Mouse (Mus musculus) liver, embryonic 13.5 days (tissue): ENCODE results near the gene Irf9. TPM values are rescaled to one million over a fixed set of nuclear protein-coding genes. Genes with fewer than 3 reads are reported as not detected.

Experiments
- ATAC-seq: fragments of 200-750 bp; cut with Nextera tagmentation; 2 replicates; pipeline ENCODE4 v1.8.0; 2017; ENCODE audit warnings: low read depth, mild to moderate bottlenecking, moderate number of reproducible peaks, moderate library complexity
- DNase-seq: peaks from one replicate; pipeline ENCODE4 v3.0.0; 2022
- H3K27ac ChIP-seq: fragments of 300-500 bp; sonication (generic); 2 replicates; pipeline ENCODE4 v1.5.1; 2015; ENCODE audit warnings: moderate library complexity, mild to moderate bottlenecking, inconsistent platforms
- H3K27me3 ChIP-seq: fragments of 300-500 bp; sonication (generic); 2 replicates; pipeline ENCODE4 v1.6.1; 2015; ENCODE audit warnings: mild to moderate bottlenecking, inconsistent platforms
- H3K36me3 ChIP-seq: fragments of 300-500 bp; sonication (generic); 2 replicates; pipeline ENCODE4 v1.6.1; 2015; ENCODE audit warnings: mild to moderate bottlenecking, inconsistent platforms
- H3K4me1 ChIP-seq: fragments of 300-500 bp; sonication (generic); replicated peaks from 2 replicates; pipeline ENCODE4 v1.6.1; 2015; ENCODE audit warnings: inconsistent platforms
- H3K4me2 ChIP-seq: fragments of 300-500 bp; sonication (generic); 2 replicates; pipeline ENCODE4 v1.6.1; 2015; ENCODE audit warnings: inconsistent platforms, mild to moderate bottlenecking, moderate library complexity
- H3K4me3 ChIP-seq: fragments of 300-500 bp; sonication (generic); replicated peaks from 2 replicates; pipeline ENCODE4 v1.5.1; 2015; ENCODE audit warnings: mild to moderate bottlenecking, inconsistent platforms
- H3K9ac ChIP-seq: fragments of 300-500 bp; sonication (generic); 2 replicates; pipeline ENCODE4 v1.6.1; 2015; ENCODE audit warnings: mild to moderate bottlenecking, inconsistent platforms
- H3K9me3 ChIP-seq: fragments of 300-500 bp; sonication (generic); replicated peaks from 2 replicates; pipeline ENCODE4 v1.6.1; 2016; ENCODE audit warnings: inconsistent platforms
- WGBS: fragments of 180-500 bp; shearing (Covaris S2); methylation state at CpG from one replicate; pipeline ENCODE4 v1.1.7; 2015; ENCODE audit not compliant: insufficient replicate concordance; 5-methylcytosine and 5-hydroxymethylcytosine counted together
- polyA plus RNA-seq: library from polyadenylated mRNA; unstranded; fragments of >200 nt; fragmentation: Nextera tagmentation; extraction: Ambion mirVana; gene quantifications from 2 replicates; pipeline ENCODE4 v1.2.1, GENCODE M21; 2015

Gene Irf9
- polyA plus RNA-seq, 1 experiment from 2014 or later: 14.8 TPM

- Histone ChIP-seq H3K9ac (peak within 1 kb of the TSS; percentile 97), H3K9me3 (no peaks in the 10 kb centered on the region), H3K4me2 (peak within 1 kb of the TSS; percentile 88), H3K27ac (peak within 1 kb of the TSS; percentile 90), H3K27me3 (no peaks in the 10 kb centered on the region), H3K4me1 (peaks cover 53% of the 10 kb centered on the region), H3K4me3 (peak within 1 kb of the TSS; percentile 86), H3K36me3 (peaks cover 44% of the 10 kb centered on the region)
- under 1% methylated on average over 89 of the region's 89 CpGs for WGBS
- DNase-seq: peak; percentile 83
- ATAC-seq: peak; percentile 87
Measured at GRCm38 (mm10) chr14:55643060-55643907, 39.9 kb downstream of the Irf9 start, which contains the start of gene Tm9sf1. TSS of gene Tm9sf1 (minus strand) at chr14:55643806.

- peaks cover 53% of the 10 kb centered on the region for H3K4me1 ChIP-seq
- peaks cover 33% of the 10 kb centered on the region for H3K36me3 ChIP-seq
- no peaks in the 10 kb centered on the region for H3K9me3 ChIP-seq
- H3K4me2 ChIP-seq: peak overlapping the region; percentile 88
- no peak for DNase-seq
- H3K4me3 ChIP-seq: peak overlapping the region; percentile 86
- H3K27me3 ChIP-seq: no peaks in the 10 kb centered on the region
- no peak for ATAC-seq
- H3K27ac ChIP-seq: peak overlapping the region; percentile 90
- WGBS: 23% methylated on average over 17 of the region's 17 CpGs
- peak overlapping the region; percentile 97 for H3K9ac ChIP-seq
Measured at GRCm38 (mm10) chr14:55644261-55644888, 41.0 kb downstream of the Irf9 start.

GRCm38 (mm10) chr14:55649884-55650283 lies 46.5 kb downstream of the Irf9 start, which contains the start of gene Tssk4:
TSS of gene Tssk4 (plus strand) at chr14:55650184.
- H3K27me3 ChIP-seq: no peaks in the 10 kb centered on the region
- no peak within 1 kb of the TSS for H3K4me3 ChIP-seq
- H3K9me3 ChIP-seq: no peaks in the 10 kb centered on the region
- no peak within 1 kb of the TSS for H3K27ac ChIP-seq
- no peak for DNase-seq
- peaks cover 8% of the 10 kb centered on the region for H3K36me3 ChIP-seq
- no peak within 1 kb of the TSS for H3K9ac ChIP-seq
- no peak within 1 kb of the TSS for H3K4me2 ChIP-seq
- WGBS: 87% methylated on average over 2 of the region's 2 CpGs
- peaks cover 17% of the 10 kb centered on the region for H3K4me1 ChIP-seq
- ATAC-seq: no peak

- Histone ChIP-seq H3K4me2 (no peak overlapping the region), H3K27me3 (no peaks in the 10 kb centered on the region), H3K9me3 (no peaks in the 10 kb centered on the region), H3K36me3 (peaks cover 3% of the 10 kb centered on the region), H3K27ac (no peak overlapping the region), H3K4me1 (peaks cover 3% of the 10 kb centered on the region), H3K9ac (no peak overlapping the region), H3K4me3 (no peak overlapping the region)
- no peak for ATAC-seq
- WGBS: 82% methylated on average over 7 of the region's 7 CpGs
- no peak for DNase-seq
Measured at GRCm38 (mm10) chr14:55651528-55651927, 48.2 kb downstream of the Irf9 start.

- no peak for ATAC-seq
- Histone ChIP-seq H3K9me3 (no peaks in the 10 kb centered on the region), H3K4me1 (peaks cover 20% of the 10 kb centered on the region), H3K36me3 (peaks cover 20% of the 10 kb centered on the region), H3K27me3 (no peaks in the 10 kb centered on the region), H3K27ac (no peak overlapping the region), H3K4me3 (no peak overlapping the region), H3K4me2 (no peak overlapping the region), H3K9ac (no peak overlapping the region)
- WGBS: 72% methylated on average over 3 of the region's 3 CpGs
- DNase-seq: no peak
Measured at GRCm38 (mm10) chr14:55656935-55657334, 53.6 kb downstream of the Irf9 start.

GRCm38 (mm10) chr14:55658011-55658410 lies 54.6 kb downstream of the Irf9 start:
- Histone ChIP-seq H3K4me1 (peaks cover 20% of the 10 kb centered on the region), H3K36me3 (peaks cover 26% of the 10 kb centered on the region), H3K4me3 (no peak overlapping the region), H3K9ac (no peak overlapping the region), H3K9me3 (no peaks in the 10 kb centered on the region), H3K27me3 (no peaks in the 10 kb centered on the region), H3K4me2 (no peak overlapping the region), H3K27ac (no peak overlapping the region)
- DNase-seq (no peak), ATAC-seq (no peak)
- 85% methylated on average over 5 of the region's 5 CpGs for WGBS

Other genes starting within 250 kb of the Irf9 start
- 78.9 and 80.8 TPM in 2 replicates for gene Dhrs4, start 124.8 kb upstream of the Irf9 start, polyA plus RNA-seq
- 0.55 and 0.58 TPM in 2 replicates for gene Carmil3, start 112.9 kb upstream of the Irf9 start, polyA plus RNA-seq
- gene Cpne6, start 93.1 kb upstream of the Irf9 start, polyA plus RNA-seq: 0.09 TPM in 1 of 2 replicates, not detected in the other
- gene Nrl, start 78.6 kb upstream of the Irf9 start, polyA plus RNA-seq: not detected in 2 replicates
- 32.2 and 34.5 TPM in 2 replicates for gene Pck2, start 63.3 kb upstream of the Irf9 start, polyA plus RNA-seq
- gene Dcaf11, start 43.6 kb upstream of the Irf9 start, polyA plus RNA-seq: 48.9 and 59.1 TPM in 2 replicates
- gene A730061H03Rik, start 43.2 kb upstream of the Irf9 start, polyA plus RNA-seq: 1.6 and 1.8 TPM in 2 replicates
- 0.51 and 0.53 TPM in 2 replicates for gene Fitm1, start 28.0 kb upstream of the Irf9 start, polyA plus RNA-seq
- 103 and 111 TPM in 2 replicates for gene Psme1, start 25.4 kb upstream of the Irf9 start, polyA plus RNA-seq
- gene Emc9, start 18.3 kb upstream of the Irf9 start, polyA plus RNA-seq: 31.9 and 35.8 TPM in 2 replicates
- gene Psme2, start 12.5 kb upstream of the Irf9 start, polyA plus RNA-seq: 202 and 224 TPM in 2 replicates
- 9.0 and 12.6 TPM in 2 replicates for gene Rnf31, start 11.9 kb upstream of the Irf9 start, polyA plus RNA-seq
- gene Rec8, start 14.5 kb downstream of the Irf9 start, polyA plus RNA-seq: 1.6 and 1.7 TPM in 2 replicates
- 35.2 and 36.5 TPM in 2 replicates for gene Ipo4, start 32.4 kb downstream of the Irf9 start, polyA plus RNA-seq
- gene Gm49378, start 34.3 kb downstream of the Irf9 start, polyA plus RNA-seq: 1.4 and 1.7 TPM in 2 replicates
- 53.3 and 59.4 TPM in 2 replicates for gene Tm9sf1, start 40.2 kb downstream of the Irf9 start, polyA plus RNA-seq
- gene Tssk4, start 46.6 kb downstream of the Irf9 start, polyA plus RNA-seq: 0.16 and 0.27 TPM in 2 replicates
- gene Mdp1, start 56.9 kb downstream of the Irf9 start, polyA plus RNA-seq: 23.1 and 24.2 TPM in 2 replicates
- 29.6 and 33.0 TPM in 2 replicates for gene Gmpr2, start 68.4 kb downstream of the Irf9 start, polyA plus RNA-seq
- gene Nedd8, start 68.6 kb downstream of the Irf9 start, polyA plus RNA-seq: 325 TPM in 2 replicates
- 21.1 and 26.3 TPM in 2 replicates for gene Tinf2, start 78.2 kb downstream of the Irf9 start, polyA plus RNA-seq
- 1.5 and 2.0 TPM in 2 replicates for gene Tgm1, start 110.4 kb downstream of the Irf9 start, polyA plus RNA-seq
- gene Rabggta, start 118.7 kb downstream of the Irf9 start, polyA plus RNA-seq: 12.9 and 14.7 TPM in 2 replicates
- gene Dhrs1, start 142.1 kb downstream of the Irf9 start, polyA plus RNA-seq: 36.1 and 36.4 TPM in 2 replicates
- 41.9 and 42.8 TPM in 2 replicates for gene Nop9, start 142.1 kb downstream of the Irf9 start, polyA plus RNA-seq
- gene Cideb, start 154.9 kb downstream of the Irf9 start, polyA plus RNA-seq: 21.1 and 21.3 TPM in 2 replicates
- gene Ltb4r2, start 157.9 kb downstream of the Irf9 start, polyA plus RNA-seq: 0.92 and 1.3 TPM in 2 replicates
- 4.4 and 4.6 TPM in 2 replicates for gene Ltb4r1, start 162.4 kb downstream of the Irf9 start, polyA plus RNA-seq
- gene Adcy4, start 180.5 kb downstream of the Irf9 start, polyA plus RNA-seq: 1.8 and 2.2 TPM in 2 replicates
- gene Ripk3, start 185.3 kb downstream of the Irf9 start, polyA plus RNA-seq: 20.4 and 22.1 TPM in 2 replicates
- gene Nfatc4, start 219.6 kb downstream of the Irf9 start, polyA plus RNA-seq: 1.5 and 1.8 TPM in 2 replicates